Mouse (Mus musculus): Measurements from ENCODE around the gene Egflam.
A peak's percentile ranks its signal among the peaks of the same experiment; 100 is the strongest.

Egflam gene

DNA sequence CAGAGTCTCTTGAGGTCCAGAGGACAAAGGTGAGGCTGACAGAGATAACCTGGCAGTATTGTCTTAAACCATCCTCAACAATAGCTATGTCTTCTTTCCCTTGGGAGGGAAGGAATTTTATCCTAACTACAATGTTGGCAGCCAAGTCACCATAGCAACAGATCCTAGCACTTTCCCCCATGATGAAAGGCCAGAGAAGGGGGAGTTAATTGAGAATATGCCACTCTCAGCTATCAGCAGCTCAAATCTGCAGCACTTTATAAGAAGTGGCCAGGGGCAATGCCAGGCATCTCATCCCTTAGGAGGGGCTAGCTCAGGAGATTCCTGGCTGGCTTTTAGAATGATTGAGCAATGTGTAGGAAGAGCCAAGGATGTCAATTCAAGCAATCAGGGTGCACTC, 105.3 kb downstream of the Egflam start:
- DNase-seq (ENCODE audit: low read depth, low spot score): no peak

DNA sequence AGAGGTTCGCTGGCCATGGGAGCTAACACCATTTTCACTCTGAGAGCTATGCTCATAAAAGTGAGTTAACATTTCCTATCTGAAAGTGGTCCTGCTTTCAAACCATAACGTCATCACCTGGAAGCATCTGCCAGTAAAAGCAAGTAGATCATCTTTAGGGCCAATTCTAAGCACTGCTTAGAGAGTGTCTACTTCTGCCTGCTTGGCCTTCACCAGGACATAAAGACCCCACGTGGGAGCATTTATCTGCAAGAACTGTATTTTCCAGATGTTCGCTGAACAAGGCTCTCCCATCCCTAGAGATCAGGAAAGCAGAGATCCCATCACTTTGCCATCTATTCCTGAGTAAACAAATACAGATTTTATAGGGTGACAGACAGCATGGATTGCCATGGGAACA, 108.2 kb downstream of the Egflam start:
- DNase-seq (ENCODE audit: low read depth, low spot score): no peak

DNA sequence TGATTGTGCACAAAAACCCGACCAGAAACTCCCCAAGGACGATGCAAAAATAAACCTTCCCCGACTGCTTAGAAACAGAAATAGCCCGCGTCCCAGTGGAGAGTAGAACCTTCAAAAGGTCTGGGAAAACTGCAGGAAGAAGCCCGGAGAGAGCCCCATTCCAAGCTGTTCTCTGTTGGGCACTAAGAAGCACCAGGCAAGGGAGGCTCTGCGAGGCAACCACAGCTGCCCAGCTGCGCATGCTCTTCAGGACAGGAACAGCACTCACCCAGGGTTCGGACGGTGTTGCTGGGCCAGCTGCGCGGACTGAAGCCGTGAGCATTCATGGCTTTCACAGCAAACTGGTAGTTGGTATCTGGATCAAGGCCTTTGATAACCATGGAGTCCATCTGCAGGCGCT, 108.7 kb downstream of the Egflam start:
- no peak for DNase-seq (ENCODE audit: low read depth, low spot score)

GRCm38 (mm10) chr15:7288841-7289424, 109.3 kb downstream of the Egflam start:
- no peak for DNase-seq (ENCODE audit: low read depth, low spot score)

DNA sequence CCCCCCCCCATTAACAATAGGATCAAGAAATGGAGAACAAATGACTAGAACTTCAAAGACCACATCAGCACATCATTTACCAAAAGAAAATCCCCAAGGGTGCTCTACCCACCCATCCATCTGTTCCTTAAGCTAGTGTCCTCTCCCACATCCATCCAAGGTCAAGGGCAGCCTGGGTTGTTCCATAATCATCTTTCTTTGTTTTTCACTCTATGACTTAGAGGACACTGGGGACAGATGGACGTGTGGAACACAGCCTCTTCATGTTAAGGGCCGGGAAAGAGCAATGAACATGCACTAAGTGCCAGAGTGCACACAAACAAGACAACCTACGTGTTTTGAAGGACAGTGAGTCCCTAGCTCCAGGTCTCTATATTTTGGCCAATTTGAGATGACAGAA, 110.3 kb downstream of the Egflam start:
- DNase-seq (ENCODE audit: low read depth, low spot score): no peak

GRCm38 (mm10) chr15:7281579-7281978, 116.6 kb downstream of the Egflam start:
- peak; percentile 16 for DNase-seq (ENCODE audit: low read depth, low spot score)

- DNase-seq (ENCODE audit: low read depth, low spot score): peak; percentile 89
These were observed 134.4 kb downstream of the Egflam start for GRCm38 (mm10) chr15:7263822-7264221.

DNA sequence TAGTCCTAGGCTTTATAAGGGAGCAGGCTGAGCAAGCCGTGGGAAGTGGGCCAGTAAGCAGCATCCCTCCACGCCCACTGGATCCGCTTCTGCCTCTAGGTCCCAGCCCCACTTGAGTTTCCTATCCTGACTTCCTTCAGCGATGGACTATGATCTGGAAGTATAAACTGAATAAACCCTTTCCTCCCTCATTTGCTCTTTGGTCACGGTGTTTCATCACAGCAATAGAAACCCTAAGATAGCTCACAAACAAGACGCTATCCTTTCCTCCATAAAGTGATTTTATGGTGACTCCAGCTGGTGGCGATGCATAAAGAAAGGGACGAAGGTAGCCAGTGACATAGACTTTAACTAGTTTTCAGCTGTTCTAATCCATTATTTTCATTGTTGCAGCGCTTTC, 134.9 kb downstream of the Egflam start:
- no peak for DNase-seq (ENCODE audit: low read depth, low spot score)

- no peak for DNase-seq (ENCODE audit: low read depth, low spot score)
These were observed 136.8 kb downstream of the Egflam start for GRCm38 (mm10) chr15:7261371-7261770.

- DNase-seq (ENCODE audit: low read depth, low spot score): no peak
These were observed 141.6 kb downstream of the Egflam start for GRCm38 (mm10) chr15:7256577-7256976.

GRCm38 (mm10) chr15:7253326-7253725, 144.9 kb downstream of the Egflam start:
- DNase-seq (ENCODE audit: low read depth, low spot score): no peak

- no peak for DNase-seq (ENCODE audit: low read depth, low spot score)
These were observed 146.0 kb downstream of the Egflam start for GRCm38 (mm10) chr15:7252106-7252636.

- DNase-seq (ENCODE audit: low read depth, low spot score): no peak
These were observed 147.2 kb downstream of the Egflam start for GRCm38 (mm10) chr15:7251042-7251441.

GRCm38 (mm10) chr15:7249216-7249615, 149.0 kb downstream of the Egflam start:
- no peak for DNase-seq (ENCODE audit: low read depth, low spot score)

DNA sequence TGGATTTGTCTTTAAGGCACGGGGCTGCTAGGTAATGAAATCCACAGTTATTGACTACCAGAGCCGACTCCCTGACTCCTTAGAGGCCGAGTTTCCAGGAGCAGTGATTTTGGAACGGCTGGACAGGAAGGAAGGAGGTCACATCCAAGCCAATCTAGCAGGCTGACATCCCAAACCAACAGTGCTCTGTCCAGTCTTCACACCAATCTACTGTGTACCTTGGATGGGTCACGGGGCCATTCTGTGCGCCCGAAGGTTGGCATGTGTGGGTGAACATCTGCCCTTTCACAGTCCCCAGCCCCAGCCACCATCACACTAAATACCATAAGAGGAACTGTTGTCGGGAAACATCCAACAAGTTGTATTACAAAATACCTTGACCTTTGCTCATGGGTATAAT, 150.9 kb downstream of the Egflam start:
- no peak for DNase-seq (ENCODE audit: low read depth, low spot score)

DNA sequence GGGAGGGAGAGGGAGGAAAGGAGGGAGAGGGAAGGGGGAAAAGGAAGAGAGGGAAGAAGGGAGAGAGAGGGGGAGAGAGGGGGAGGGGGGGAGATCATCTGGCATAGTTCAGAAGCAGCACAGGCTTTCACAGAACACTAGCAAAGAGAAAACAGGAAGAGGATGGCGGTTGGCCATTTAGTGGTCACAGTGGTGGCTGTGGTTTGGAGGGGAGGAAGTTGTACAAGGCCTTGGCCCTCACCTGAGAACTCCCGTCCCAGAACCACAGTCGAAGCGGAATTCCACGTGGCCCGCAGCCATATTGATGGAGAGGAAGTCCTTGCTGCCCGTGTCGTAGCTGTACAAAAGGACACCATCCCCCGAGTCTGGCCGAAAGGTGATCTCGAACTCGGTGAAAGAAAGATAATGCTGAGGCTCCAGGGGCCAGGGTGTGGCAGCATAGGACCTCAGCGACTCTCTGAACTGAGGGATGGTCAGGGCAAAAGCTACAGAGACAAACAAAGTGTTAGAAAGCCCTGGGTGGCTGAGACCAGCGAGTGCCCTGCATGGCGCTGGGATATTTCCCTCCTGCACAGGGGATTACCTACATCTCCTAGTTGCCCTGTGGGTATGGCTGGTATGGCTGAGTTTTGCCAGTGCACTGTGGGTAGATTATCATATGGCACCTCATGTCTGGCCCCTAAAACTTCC, 155.9 kb downstream of the Egflam start:
- DNase-seq (ENCODE audit: low read depth, low spot score): no peak

GRCm38 (mm10) chr15:7240950-7241349, 157.2 kb downstream of the Egflam start:
- no peak for DNase-seq (ENCODE audit: low read depth, low spot score)

DNA sequence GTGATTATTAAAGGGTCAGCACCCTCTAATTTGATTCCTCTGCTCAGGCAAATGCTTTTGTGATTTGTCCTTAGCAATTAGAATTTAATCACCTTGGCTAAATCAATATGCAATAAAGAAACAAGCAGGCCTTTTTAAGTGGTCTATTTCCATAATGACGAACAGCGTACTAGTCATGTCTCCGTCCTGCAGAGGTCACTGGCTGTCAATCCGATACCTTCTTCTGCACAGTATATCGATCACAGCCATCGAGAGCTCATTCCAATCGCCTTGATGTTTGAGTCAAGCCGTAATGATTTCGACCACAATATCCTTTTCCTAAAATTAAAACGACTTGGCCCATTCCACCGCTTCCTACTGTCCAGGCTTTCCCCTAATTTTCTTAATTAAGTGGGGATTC, 158.3 kb downstream of the Egflam start:
- no peak for DNase-seq (ENCODE audit: low read depth, low spot score)

GRCm38 (mm10) chr15:7233393-7234090, 164.7 kb downstream of the Egflam start:
- DNase-seq (ENCODE audit: low read depth, low spot score): no peak

DNA sequence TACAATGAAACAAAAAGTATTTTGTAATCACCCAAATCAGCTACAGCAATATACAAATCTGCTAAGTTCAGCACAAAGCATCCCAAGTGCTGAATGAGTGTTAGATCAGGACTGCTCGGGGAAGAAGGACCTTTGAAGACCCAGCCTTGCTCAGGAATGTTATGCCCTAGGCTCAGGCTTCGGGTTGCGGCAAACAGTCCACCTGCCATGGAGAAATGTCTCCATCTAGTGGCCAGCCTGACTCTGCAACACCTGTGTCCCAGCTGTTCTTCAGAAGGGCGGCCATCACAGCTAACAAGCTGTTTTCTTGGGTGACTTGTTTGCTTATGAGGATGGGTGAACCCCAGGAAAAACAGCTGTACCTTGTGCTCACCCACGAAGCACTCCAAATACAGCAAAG, 172.0 kb downstream of the Egflam start:
- peak; percentile 90 for DNase-seq (ENCODE audit: low read depth, low spot score)

DNA sequence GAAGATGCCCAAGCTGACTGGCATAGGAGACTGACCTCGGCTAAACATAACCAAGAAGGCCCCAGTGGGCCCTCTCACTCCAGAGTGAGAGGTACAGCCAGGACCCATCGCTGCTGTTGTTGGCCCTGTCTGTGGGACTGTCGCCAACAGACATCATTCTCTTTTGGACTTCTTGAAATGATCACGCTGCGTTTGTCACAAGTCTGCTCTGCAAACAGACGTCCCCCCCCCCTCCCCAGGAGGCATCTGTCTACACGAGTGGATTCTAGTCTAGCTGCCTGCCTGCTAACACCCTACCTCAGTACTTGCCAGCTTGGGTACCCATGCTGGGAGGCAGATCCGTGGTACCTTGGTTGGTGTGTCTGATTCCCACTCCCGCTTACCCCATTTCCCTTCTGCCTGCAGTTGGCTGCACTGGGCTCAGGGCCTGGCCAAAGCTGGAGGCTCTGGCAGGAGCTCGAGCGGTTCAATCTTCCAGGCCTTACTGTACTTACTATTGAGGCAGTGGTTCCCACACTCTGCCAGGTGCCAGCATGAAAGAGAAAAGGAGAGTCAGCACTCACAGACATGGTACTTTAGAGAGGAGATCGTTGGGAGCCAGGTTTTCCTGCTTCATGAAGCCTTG, 173.9 kb downstream of the Egflam start:
- DNase-seq (ENCODE audit: low read depth, low spot score): no peak

- DNase-seq (ENCODE audit: low read depth, low spot score): no peak
These were observed 175.4 kb downstream of the Egflam start for GRCm38 (mm10) chr15:7222809-7223208.

Data from ES-CJ7 (cell line).